Mouse (Mus musculus): ENCODE data around the gene Gtf2h1. TPM values are rescaled to one million over a fixed set of nuclear protein-coding genes. Genes with fewer than 3 reads are reported as not detected.
"Not testable (repeated sequence)": the region's sequence is repeated elsewhere in the genome, so short reads cannot be mapped to it uniquely, and the experiment has no call there.

Gene Gtf2h1
- polyA plus RNA-seq, 1 experiment from 2014 or later = 51.3 TPM

- WGBS = 82% methylated on average over 4 of the region's 4 CpGs
- H3K9ac ChIP-seq (replicated peaks) = no peak overlapping the region
- H3K36me3 ChIP-seq = peaks cover 23% of the 10 kb centered on the region
- H3K4me2 ChIP-seq = no peak overlapping the region
- H3K9me3 ChIP-seq = no peaks in the 10 kb centered on the region
- no peak overlapping the region for H3K4me3 ChIP-seq (replicated peaks)
- no peaks in the 10 kb centered on the region for H3K27me3 ChIP-seq
- H3K4me1 ChIP-seq (replicated peaks) = peaks cover 23% of the 10 kb centered on the region
- H3K27ac ChIP-seq = no peak overlapping the region
- no peak for ATAC-seq (ENCODE audit: insufficient number of reproducible peaks, insufficient read depth, low FRiP score, low TSS enrichment, low read depth)
These were observed 2.0 kb upstream of the Gtf2h1 start for GRCm38 (mm10) chr7:46793871-46794270.

GRCm38 (mm10) chr7:46796206-46796679 lies 340 bp downstream of the Gtf2h1 start:
- ATAC-seq (ENCODE audit: insufficient number of reproducible peaks, insufficient read depth, low FRiP score, low TSS enrichment, low read depth) = peak; percentile 48; the same call in 1 of the 2 replicates
- H3K4me3 ChIP-seq (replicated peaks) = peak overlapping the region; percentile 88
- no peaks in the 10 kb centered on the region for H3K9me3 ChIP-seq
- peaks cover 24% of the 10 kb centered on the region for H3K36me3 ChIP-seq
- under 1% methylated on average over 30 of the region's 31 CpGs for WGBS
- peak overlapping the region; percentile 89 for H3K9ac ChIP-seq (replicated peaks)
- peak overlapping the region; percentile 93 for H3K4me2 ChIP-seq
- peaks cover 23% of the 10 kb centered on the region for H3K4me1 ChIP-seq (replicated peaks)
- H3K27ac ChIP-seq = peak overlapping the region; percentile 87; the same call in 1 of the 2 replicates
- no peaks in the 10 kb centered on the region for H3K27me3 ChIP-seq

GRCm38 (mm10) chr7:46796779-46797178 lies 876 bp downstream of the Gtf2h1 start:
- Histone ChIP-seq H3K4me1 (replicated peaks) (peaks cover 23% of the 10 kb centered on the region), H3K4me2 (peak overlapping the region; percentile 93), H3K9me3 (no peaks in the 10 kb centered on the region), H3K27me3 (no peaks in the 10 kb centered on the region), H3K4me3 (replicated peaks) (peak overlapping the region; percentile 88), H3K36me3 (peaks cover 28% of the 10 kb centered on the region), H3K27ac (no peak overlapping the region), H3K9ac (replicated peaks) (peak overlapping the region; percentile 89; the same call in 1 of the 2 replicates)
- WGBS = 59% methylated on average over 6 of the region's 6 CpGs
- ATAC-seq (ENCODE audit: insufficient number of reproducible peaks, insufficient read depth, low FRiP score, low TSS enrichment, low read depth) = no peak

GRCm38 (mm10) chr7:46810325-46810724 lies 14.4 kb downstream of the Gtf2h1 start:
- Histone ChIP-seq H3K27ac (no peak overlapping the region), H3K4me3 (replicated peaks) (no peak overlapping the region), H3K9ac (replicated peaks) (no peak overlapping the region), H3K27me3 (no peaks in the 10 kb centered on the region), H3K4me1 (replicated peaks) (no peaks in the 10 kb centered on the region), H3K9me3 (no peaks in the 10 kb centered on the region), H3K4me2 (no peak overlapping the region), H3K36me3 (peaks cover 83% of the 10 kb centered on the region)
- ATAC-seq (ENCODE audit: insufficient number of reproducible peaks, insufficient read depth, low FRiP score, low TSS enrichment, low read depth) = no peak
- 94% methylated on average over 6 of the region's 6 CpGs for WGBS

GRCm38 (mm10) chr7:46814012-46814411 lies 18.1 kb downstream of the Gtf2h1 start:
- Histone ChIP-seq H3K27ac (no peak overlapping the region), H3K36me3 (peaks cover 92% of the 10 kb centered on the region), H3K4me3 (replicated peaks) (no peak overlapping the region), H3K4me2 (no peak overlapping the region), H3K9ac (replicated peaks) (no peak overlapping the region), H3K27me3 (no peaks in the 10 kb centered on the region), H3K4me1 (replicated peaks) (no peaks in the 10 kb centered on the region), H3K9me3 (no peaks in the 10 kb centered on the region)
- 86% methylated on average over 4 of the region's 4 CpGs for WGBS
- no peak for ATAC-seq (ENCODE audit: insufficient number of reproducible peaks, insufficient read depth, low FRiP score, low TSS enrichment, low read depth)

GRCm38 (mm10) chr7:46820876-46821632 lies 25.2 kb downstream of the Gtf2h1 start:
- H3K9me3 ChIP-seq; H3K9ac ChIP-seq (replicated peaks); H3K4me2 ChIP-seq; H3K27ac ChIP-seq; ATAC-seq (ENCODE audit: insufficient number of reproducible peaks, insufficient read depth, low FRiP score, low TSS enrichment, low read depth); H3K27me3 ChIP-seq; H3K4me1 ChIP-seq (replicated peaks); H3K4me3 ChIP-seq (replicated peaks): not testable (repeated sequence)
- peaks cover 75% of the 10 kb centered on the region for H3K36me3 ChIP-seq
- WGBS = 92% methylated on average over 15 of the region's 15 CpGs

GRCm38 (mm10) chr7:46827046-46827802 lies 31.3 kb downstream of the Gtf2h1 start:
- no peak overlapping the region for H3K4me3 ChIP-seq (replicated peaks)
- no peak for ATAC-seq (ENCODE audit: insufficient number of reproducible peaks, insufficient read depth, low FRiP score, low TSS enrichment, low read depth)
- H3K4me1 ChIP-seq (replicated peaks) = no peaks in the 10 kb centered on the region
- H3K9ac ChIP-seq (replicated peaks) = no peak overlapping the region
- 80% methylated on average over 20 of the region's 20 CpGs for WGBS
- no peak overlapping the region for H3K27ac ChIP-seq
- no peaks in the 10 kb centered on the region for H3K27me3 ChIP-seq
- H3K4me2 ChIP-seq = no peak overlapping the region
- H3K36me3 ChIP-seq = peaks cover 21% of the 10 kb centered on the region
- H3K9me3 ChIP-seq = no peaks in the 10 kb centered on the region

- no peaks in the 10 kb centered on the region for H3K9me3 ChIP-seq
- H3K27ac ChIP-seq = no peak overlapping the region
- no peaks in the 10 kb centered on the region for H3K27me3 ChIP-seq
- no peak overlapping the region for H3K4me3 ChIP-seq (replicated peaks)
- ATAC-seq (ENCODE audit: insufficient number of reproducible peaks, insufficient read depth, low FRiP score, low TSS enrichment, low read depth) = no peak
- H3K4me2 ChIP-seq = no peak overlapping the region
- WGBS = 73% methylated on average over 2 of the region's 2 CpGs
- H3K9ac ChIP-seq (replicated peaks) = no peak overlapping the region
- H3K4me1 ChIP-seq (replicated peaks) = no peaks in the 10 kb centered on the region
- H3K36me3 ChIP-seq = peaks cover 16% of the 10 kb centered on the region
These were observed 31.9 kb downstream of the Gtf2h1 start for GRCm38 (mm10) chr7:46827803-46828184.

GRCm38 (mm10) chr7:46829911-46830310 lies 34.0 kb downstream of the Gtf2h1 start:
- H3K4me3 ChIP-seq (replicated peaks) = no peak overlapping the region
- no peak overlapping the region for H3K4me2 ChIP-seq
- no peak overlapping the region for H3K9ac ChIP-seq (replicated peaks)
- H3K27me3 ChIP-seq = no peaks in the 10 kb centered on the region
- no peaks in the 10 kb centered on the region for H3K36me3 ChIP-seq
- 89% methylated on average over 12 of the region's 12 CpGs for WGBS
- no peaks in the 10 kb centered on the region for H3K9me3 ChIP-seq
- no peaks in the 10 kb centered on the region for H3K4me1 ChIP-seq (replicated peaks)
- H3K27ac ChIP-seq = no peak overlapping the region
- ATAC-seq (ENCODE audit: insufficient number of reproducible peaks, insufficient read depth, low FRiP score, low TSS enrichment, low read depth) = no peak

GRCm38 (mm10) chr7:46830799-46831590 lies 35.1 kb downstream of the Gtf2h1 start:
- Histone ChIP-seq H3K9me3 (no peaks in the 10 kb centered on the region), H3K27me3 (no peaks in the 10 kb centered on the region), H3K9ac (replicated peaks) (no peak overlapping the region), H3K4me2 (no peak overlapping the region), H3K27ac (no peak overlapping the region), H3K4me1 (replicated peaks) (no peaks in the 10 kb centered on the region), H3K4me3 (replicated peaks) (no peak overlapping the region), H3K36me3 (no peaks in the 10 kb centered on the region)
- 59% methylated on average over 13 of the region's 13 CpGs for WGBS
- no peak for ATAC-seq (ENCODE audit: insufficient number of reproducible peaks, insufficient read depth, low FRiP score, low TSS enrichment, low read depth)

- WGBS = 81% methylated on average over 8 of the region's 8 CpGs
These were observed 35.8 kb downstream of the Gtf2h1 start for GRCm38 (mm10) chr7:46831693-46832092.

More at GRCm38 (mm10) chr7:46831693-46832092, 35.8 kb downstream of the Gtf2h1 start:
- Histone ChIP-seq H3K27me3 (no peaks in the 10 kb centered on the region), H3K27ac (no peak overlapping the region), H3K9me3 (no peaks in the 10 kb centered on the region), H3K4me1 (replicated peaks) (no peaks in the 10 kb centered on the region), H3K4me2 (no peak overlapping the region), H3K36me3 (no peaks in the 10 kb centered on the region), H3K4me3 (replicated peaks) (no peak overlapping the region), H3K9ac (replicated peaks) (no peak overlapping the region)
- ATAC-seq (ENCODE audit: insufficient number of reproducible peaks, insufficient read depth, low FRiP score, low TSS enrichment, low read depth) = no peak
